Mouse (Mus musculus): ENCODE data around the gene Kidins220. TPM values are rescaled to one million over a fixed set of nuclear protein-coding genes. Genes with fewer than 3 reads are reported as not detected.
A peak's percentile ranks its signal among the peaks of the same experiment; 100 is the strongest.

The Kidins220 gene
- total RNA-seq, 2 experiments from 2014 or later = 269 to 333 TPM

DNA sequence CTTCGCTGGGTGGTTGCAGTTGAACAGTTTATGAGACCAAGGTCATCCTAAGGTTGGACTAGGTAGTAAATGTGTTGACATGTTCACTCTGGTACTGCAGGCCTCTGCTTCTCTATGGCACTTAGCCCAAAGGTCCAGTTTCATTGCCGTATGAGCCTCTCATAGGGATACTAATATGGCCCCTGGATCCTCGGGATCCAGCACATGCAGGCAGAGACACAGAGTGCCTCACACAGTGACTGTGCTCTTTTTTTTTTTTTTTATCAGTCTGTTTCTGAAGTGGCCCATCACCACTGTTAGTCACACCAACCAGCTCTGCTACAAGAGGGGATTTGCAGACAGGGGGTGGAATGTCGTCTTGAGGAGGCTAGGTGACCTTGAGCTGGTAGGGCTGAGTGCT is 98.6 kb downstream of the Kidins220 start:
- DNase-seq (ENCODE audit: low spot score in 2 of 2) = no peak
- intact Hi-C loops (cut with DNase I) = no loop called here

GRCm38 (mm10) chr12:25074344-25074743 is 99.6 kb downstream of the Kidins220 start:
- intact Hi-C loops (cut with DNase I) = no loop called here
- DNase-seq (ENCODE audit: low spot score in 2 of 2) = peak in 1 of 2 experiments; percentile 44

GRCm38 (mm10) chr12:25083260-25084178 is 108.8 kb downstream of the Kidins220 start:
- no peak for DNase-seq (ENCODE audit: low spot score in 2 of 2)
- intact Hi-C loops (cut with DNase I) = no loop called here

DNA sequence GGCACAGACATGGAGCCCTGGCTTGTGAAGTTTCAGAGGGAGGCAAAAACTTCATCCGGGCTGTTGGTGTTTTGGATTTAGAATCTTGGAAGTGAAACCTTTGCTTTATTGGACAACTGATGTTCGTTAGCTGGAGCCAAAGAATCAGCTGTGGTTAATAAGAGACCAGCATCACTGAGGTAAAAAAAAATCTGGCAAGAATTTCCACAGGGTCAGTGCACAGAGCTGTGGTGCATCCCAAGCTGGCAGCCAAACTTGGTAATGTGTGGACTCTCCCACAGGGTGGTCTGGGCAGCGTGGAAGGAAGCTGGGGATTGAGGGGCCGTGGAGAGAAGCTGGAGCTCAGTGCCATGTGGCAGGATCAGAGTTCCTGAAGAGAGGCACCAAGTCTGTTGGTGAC is 112.2 kb downstream of the Kidins220 start:
- intact Hi-C loops (cut with DNase I) = no loop called here
- DNase-seq (ENCODE audit: low spot score in 2 of 2) = no peak

GRCm38 (mm10) chr12:25089433-25089832 is 114.7 kb downstream of the Kidins220 start:
- DNase-seq (ENCODE audit: low spot score in 2 of 2) = no peak
- intact Hi-C loops (cut with DNase I) = no loop called here

GRCm38 (mm10) chr12:25092027-25092704 is 117.4 kb downstream of the Kidins220 start:
- intact Hi-C loops (cut with DNase I) = loop anchor here (1.0 to 10.0 kb wide), 8 partner anchors 323 to 1185 kb away; no protein-coding TSS in a partner anchor
- DNase-seq (ENCODE audit: low spot score in 2 of 2) = peak; percentile 88 to 90

- peak; percentile 34 to 38 for DNase-seq (ENCODE audit: low spot score in 2 of 2)
- intact Hi-C loops (cut with DNase I) = loop anchor here (1.0 to 10.0 kb wide), 8 partner anchors 322 to 1184 kb away; no protein-coding TSS in a partner anchor
Observed at GRCm38 (mm10) chr12:25092751-25093211, 118.1 kb downstream of the Kidins220 start.

- DNase-seq (ENCODE audit: low spot score in 2 of 2) = peak in 1 of 2 experiments; percentile 18
- intact Hi-C loops (cut with DNase I) = loop anchor here (2.0 to 10.0 kb wide), 6 partner anchors 321 to 1183 kb away; no protein-coding TSS in a partner anchor
Observed at GRCm38 (mm10) chr12:25093241-25093774, 118.6 kb downstream of the Kidins220 start.

DNA sequence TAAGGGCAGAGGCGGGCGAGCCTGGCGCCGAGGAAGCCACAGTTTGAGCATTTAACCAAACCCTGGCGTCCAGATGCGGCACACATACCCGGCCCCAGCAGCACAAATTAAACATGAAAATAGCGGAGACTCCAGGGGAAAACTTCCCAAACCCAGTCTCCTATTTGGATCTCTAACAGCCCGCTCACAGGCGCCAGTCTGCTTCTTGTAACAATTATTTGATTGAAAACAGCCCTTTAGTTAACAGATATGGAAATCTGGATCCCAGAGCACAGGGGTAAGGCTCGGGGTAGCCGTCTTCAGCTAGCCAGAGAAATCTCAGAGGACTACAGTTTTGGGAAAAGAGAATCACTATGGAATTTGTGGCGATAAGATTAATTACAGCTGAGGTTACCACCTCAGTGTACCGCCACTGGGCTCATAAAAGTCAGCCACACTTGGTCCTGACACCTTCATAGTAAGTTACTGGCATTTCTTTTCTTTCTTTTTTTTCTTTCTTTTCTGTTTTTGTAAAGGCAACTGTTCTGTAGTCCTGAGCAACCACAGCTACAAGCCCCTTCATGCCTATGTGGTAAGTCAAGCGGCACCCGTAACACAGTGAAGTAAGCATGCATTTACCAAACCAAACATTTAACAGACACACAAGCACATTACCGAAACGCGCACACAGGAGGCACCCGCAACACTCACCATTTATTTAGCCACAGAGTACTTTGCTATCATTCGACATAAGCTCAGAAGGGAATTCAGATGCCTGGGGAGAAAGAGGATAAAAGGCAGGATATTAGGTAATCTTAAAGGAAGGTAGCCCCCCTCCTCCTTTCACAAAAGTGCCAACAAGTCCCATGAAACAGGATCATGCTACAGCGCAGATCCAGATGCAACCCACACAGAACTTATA is 120.1 kb downstream of the Kidins220 start:
- intact Hi-C loops (cut with DNase I) = loop anchor here (5.0 to 10.0 kb wide), 7 partner anchors 67 to 992 kb away; no protein-coding TSS in a partner anchor
- peak; percentile 26 to 32 for DNase-seq (ENCODE audit: low spot score in 2 of 2)

DNA sequence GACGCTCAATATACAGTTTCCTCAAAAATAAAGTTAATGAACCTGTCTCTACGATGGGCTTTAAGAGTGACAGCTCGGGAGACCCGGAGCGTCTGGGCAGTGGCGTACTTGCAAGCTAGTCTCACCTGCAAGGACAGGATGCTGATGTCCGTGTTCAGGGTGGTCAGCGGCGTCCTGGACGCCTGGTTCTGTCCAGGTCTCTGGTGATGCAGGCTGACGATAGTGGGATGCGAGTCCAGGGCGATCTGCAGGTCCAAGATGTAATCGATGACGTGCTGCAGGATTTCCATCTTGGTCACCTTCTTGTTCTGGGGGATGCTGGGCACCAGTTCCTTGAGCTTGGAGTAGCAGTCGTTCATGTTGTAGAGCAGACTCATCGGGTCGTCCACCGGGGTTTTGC is 120.8 kb downstream of the Kidins220 start:
- DNase-seq (ENCODE audit: low spot score in 2 of 2) = no peak
- intact Hi-C loops (cut with DNase I) = loop anchor here (5.0 to 10.0 kb wide), 6 partner anchors 67 to 889 kb away; no protein-coding TSS in a partner anchor

DNA sequence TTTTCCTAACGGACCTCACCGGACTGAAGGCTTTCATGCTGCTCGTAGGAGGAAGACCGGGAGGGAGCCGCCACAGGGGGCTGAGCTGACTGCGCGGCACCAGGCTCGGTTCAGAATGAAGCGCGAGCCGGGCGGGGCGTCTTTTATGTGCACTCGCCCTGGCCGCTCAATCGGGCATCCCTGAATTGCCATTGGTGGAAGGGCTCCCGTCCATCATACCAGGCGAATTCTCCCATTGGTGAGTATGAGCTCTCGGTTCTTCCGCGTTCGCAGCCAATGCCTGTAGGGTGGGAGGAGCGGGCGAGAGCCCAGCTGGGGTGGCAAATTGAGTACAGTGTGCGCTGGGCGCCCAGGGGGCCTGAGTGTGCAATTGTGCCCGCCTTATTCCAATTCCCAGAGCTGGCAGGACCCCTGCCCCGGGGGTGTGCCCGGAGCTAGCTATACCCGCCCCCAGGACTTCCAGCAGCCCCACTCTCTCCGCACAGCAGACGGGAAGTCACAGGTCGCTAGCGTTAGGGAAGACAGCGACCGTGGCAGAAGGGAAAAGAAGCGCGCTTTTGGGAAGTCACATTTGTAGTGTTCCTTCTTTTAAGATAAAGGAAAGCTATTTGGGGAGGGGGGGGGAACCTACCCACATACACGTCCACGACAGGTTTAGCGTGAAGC is 121.4 kb downstream of the Kidins220 start:
- intact Hi-C loops (cut with DNase I) = loop anchor here (5.0 to 10.0 kb wide), 6 partner anchors 66 to 889 kb away; no protein-coding TSS in a partner anchor
- peak; percentile 98 for DNase-seq (ENCODE audit: low spot score in 2 of 2)

DNA sequence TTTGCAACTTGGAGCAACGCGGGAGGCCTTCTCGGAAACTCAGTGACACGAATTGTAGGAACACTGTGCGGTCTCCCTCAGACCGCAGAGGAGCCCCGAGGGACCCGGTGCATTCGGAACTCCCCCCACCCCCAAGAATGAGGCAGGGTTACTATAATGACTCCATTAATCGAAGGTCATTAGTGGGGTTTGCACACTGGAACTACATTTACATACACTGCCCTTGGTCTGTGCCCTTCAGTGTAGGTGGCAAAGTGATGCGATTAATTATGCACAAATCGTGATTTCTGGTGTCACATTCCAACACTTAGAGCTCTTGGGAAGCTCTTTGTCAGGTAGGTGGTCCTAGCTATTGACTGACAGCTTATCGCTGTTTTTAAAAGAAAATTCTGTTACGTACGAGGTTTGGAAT is 121.9 kb downstream of the Kidins220 start:
- no peak for DNase-seq (ENCODE audit: low spot score in 2 of 2)
- intact Hi-C loops (cut with DNase I) = loop anchor here (5.0 to 10.0 kb wide), 6 partner anchors 66 to 888 kb away; no protein-coding TSS in a partner anchor

DNA sequence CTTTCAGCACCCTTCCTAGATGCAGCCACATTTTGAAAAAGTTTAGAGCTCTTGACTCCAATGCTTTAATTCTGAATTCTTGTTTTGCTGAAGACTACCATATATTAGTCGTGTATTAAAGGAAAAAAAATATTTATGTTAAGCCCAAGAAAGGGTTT is 122.2 kb downstream of the Kidins220 start, which contains the start of gene Id2:
Gene Id2, minus strand, starts transcription at position 89 of the 158 bp plus-strand sequence.
- DNase-seq (ENCODE audit: low spot score in 2 of 2) = no peak
- intact Hi-C loops (cut with DNase I) = loop anchor here (5.0 to 10.0 kb wide), 6 partner anchors 65 to 888 kb away; no protein-coding TSS in a partner anchor

DNA sequence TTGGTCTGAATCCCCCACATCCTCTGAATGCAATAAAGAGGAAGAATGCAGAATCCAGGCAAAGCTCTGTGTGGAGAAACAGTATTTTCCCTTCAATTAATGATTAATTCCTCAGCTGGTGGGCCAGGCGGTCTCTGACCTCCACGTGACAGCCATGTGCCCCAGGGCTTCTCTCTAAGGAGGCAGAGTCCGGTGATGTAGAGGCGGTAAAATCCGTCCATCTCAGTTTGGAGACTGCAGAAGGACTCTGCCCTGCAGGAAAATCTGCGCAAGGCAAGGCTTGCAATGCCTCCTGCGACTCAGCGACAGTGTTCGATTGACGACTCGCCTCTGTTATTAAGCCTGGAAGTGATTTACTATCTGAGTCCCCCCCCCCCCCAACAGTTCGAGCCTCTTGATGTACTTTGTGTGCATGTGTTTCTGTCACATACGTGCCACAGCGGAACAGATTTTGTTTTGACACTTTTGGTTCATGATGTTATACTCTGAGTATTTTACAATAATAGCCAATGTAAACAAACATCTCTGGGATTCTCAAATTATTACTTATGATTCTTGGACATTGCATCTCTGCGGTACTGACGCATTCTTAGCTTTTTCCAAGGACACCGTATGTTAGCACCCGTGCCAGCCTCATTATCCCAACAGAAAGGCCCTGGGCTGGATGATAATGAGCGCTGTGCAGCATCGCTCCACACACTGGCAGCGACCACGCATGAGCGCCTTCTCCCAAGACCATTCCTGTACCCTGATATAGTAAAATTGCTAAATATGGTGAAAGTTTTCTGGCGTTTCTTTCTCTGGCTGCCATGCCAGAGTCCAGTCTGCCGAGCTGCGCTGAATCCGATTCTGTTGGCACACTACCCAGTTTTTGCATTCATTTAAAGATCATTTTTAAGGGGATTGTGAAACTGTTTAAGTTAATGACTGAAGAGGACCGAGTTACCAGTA is 122.8 kb downstream of the Kidins220 start:
- intact Hi-C loops (cut with DNase I) = loop anchor here (5.0 to 10.0 kb wide), 6 partner anchors 65 to 887 kb away; no protein-coding TSS in a partner anchor
- DNase-seq (ENCODE audit: low spot score in 2 of 2) = peak; percentile 40 to 66

DNA sequence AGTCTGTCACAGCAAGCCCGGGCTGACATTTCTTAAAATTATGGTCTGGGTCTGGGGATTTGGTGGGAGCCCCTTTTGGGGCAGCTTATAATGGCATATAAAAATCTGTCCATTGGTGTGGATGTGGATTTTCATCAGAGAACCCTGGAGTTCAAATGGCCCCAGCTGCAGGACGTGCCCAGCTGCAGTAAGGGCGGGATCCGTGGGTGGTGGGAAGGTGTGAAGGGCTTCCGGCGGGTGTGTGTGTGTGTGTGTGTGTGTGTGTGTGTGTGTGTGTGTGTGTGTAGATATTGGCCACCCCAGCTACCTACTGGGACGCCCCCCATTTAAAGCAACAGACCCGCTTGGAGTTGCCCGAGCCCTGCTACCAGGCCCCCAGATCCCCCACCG is 123.4 kb downstream of the Kidins220 start:
- no peak for DNase-seq (ENCODE audit: low spot score in 2 of 2)
- intact Hi-C loops (cut with DNase I) = loop anchor here (5.0 to 10.0 kb wide), 6 partner anchors 64 to 887 kb away; no protein-coding TSS in a partner anchor

- peak; percentile 90 to 94 for DNase-seq (ENCODE audit: low spot score in 2 of 2)
- intact Hi-C loops (cut with DNase I) = loop anchor here (5.0 to 10.0 kb wide), 6 partner anchors 64 to 886 kb away; no protein-coding TSS in a partner anchor
Observed at GRCm38 (mm10) chr12:25098561-25099312, 124.0 kb downstream of the Kidins220 start.

GRCm38 (mm10) chr12:25099313-25099562 is 124.5 kb downstream of the Kidins220 start:
- DNase-seq (ENCODE audit: low spot score in 2 of 2) = peak; percentile 33 to 37
- intact Hi-C loops (cut with DNase I) = loop anchor here (5.0 to 10.0 kb wide), 6 partner anchors 63 to 886 kb away; no protein-coding TSS in a partner anchor

All from left cerebral cortex, postnatal 36 days (tissue).